ENCODE assay signal across 8 mouse cellular contexts in genomic region chr15:96488941-96489786, GRCm38 (mm10). TPM values are rescaled to one million over a fixed set of nuclear protein-coding genes. Genes with fewer than 3 reads are reported as not detected.
DNase-seq lines count a peak whose midpoint lies in the region; ATAC-seq and TF ChIP-seq lines count a peak whose summit lies in the region.

No protein-coding gene starts in this region.

- no peaks in the 10 kb centered on the region for H3K9me3 ChIP-seq in heart, embryonic 12.5 days (replicated peaks)
- H3K9me3 ChIP-seq in limb, embryonic 14.5 days (ENCODE audit: control insufficient read depth, low read length): no peaks in the 10 kb centered on the region
- H3K9me3 ChIP-seq in neural tube, embryonic 12.5 days: no peaks in the 10 kb centered on the region

- no peak overlapping the region for H3K27ac ChIP-seq in heart, embryonic 12.5 days (ENCODE audit: poor library complexity, severe bottlenecking)
- H3K27ac ChIP-seq in limb, embryonic 14.5 days (replicated peaks; ENCODE audit: low read depth, low read length): no peak overlapping the region; the same call in 1 of the 2 replicates
- no peak overlapping the region for H3K27ac ChIP-seq in neural tube, embryonic 12.5 days

- no peak overlapping the region for H3K9ac ChIP-seq in heart, embryonic 12.5 days
- H3K9ac ChIP-seq in limb, embryonic 14.5 days (ENCODE audit: low read depth, low read length, severe bottlenecking): no peak overlapping the region
- no peak overlapping the region for H3K9ac ChIP-seq in neural tube, embryonic 12.5 days

- no peaks in the 10 kb centered on the region for H3K27me3 ChIP-seq in heart, embryonic 12.5 days (replicated peaks)
- no peaks in the 10 kb centered on the region for H3K27me3 ChIP-seq in limb, embryonic 14.5 days (ENCODE audit: control insufficient read depth, insufficient read depth, low read length)
- H3K27me3 ChIP-seq in neural tube, embryonic 12.5 days (replicated peaks): no peaks in the 10 kb centered on the region

- no peak for TF ChIP-seq POLR2A in limb, embryonic 14.5 days (IDR thresholded peaks at IDR 0.05; ENCODE audit: borderline replicate concordance, extremely low read depth, insufficient read depth, insufficient read length)

- WGBS in heart, embryonic 12.5 days: 31% methylated on average over 20 of the region's 20 CpGs
- 18% methylated on average over 20 of the region's 20 CpGs for WGBS in limb, embryonic 14.5 days
- WGBS in neural tube, embryonic 12.5 days: 32% methylated on average over 20 of the region's 20 CpGs

- H3K4me2 ChIP-seq in heart, embryonic 12.5 days: peak overlapping the region; percentile 44
- peak overlapping the region; percentile 34 for H3K4me2 ChIP-seq in limb, embryonic 14.5 days (replicated peaks; ENCODE audit: low read depth, low read length, severe bottlenecking)
- H3K4me2 ChIP-seq in neural tube, embryonic 12.5 days (replicated peaks): peak overlapping the region; percentile 30

- H3K4me1 ChIP-seq in heart, embryonic 12.5 days (replicated peaks): peaks cover 20% of the 10 kb centered on the region
- peaks cover 26% of the 10 kb centered on the region for H3K4me1 ChIP-seq in limb, embryonic 14.5 days (ENCODE audit: control insufficient read depth, insufficient read depth, low read length)
- peaks cover 18% of the 10 kb centered on the region; the same call in 1 of the 2 replicates for H3K4me1 ChIP-seq in neural tube, embryonic 12.5 days

- H3K36me3 ChIP-seq in heart, embryonic 12.5 days: no peaks in the 10 kb centered on the region
- H3K36me3 ChIP-seq in limb, embryonic 14.5 days (ENCODE audit: control insufficient read depth, insufficient read depth, low read length): no peaks in the 10 kb centered on the region
- H3K36me3 ChIP-seq in neural tube, embryonic 12.5 days: no peaks in the 10 kb centered on the region

- peak; percentile 23 for DNase-seq in thymus, postnatal 25 days
- no peak for DNase-seq in thymus, postnatal 36 days
- DNase-seq in embryo, embryonic 10 days (ENCODE audit: low spot score): peak; percentile 68
- DNase-seq in limb, embryonic 14.5 days (ENCODE audit: low spot score): peak; percentile 63
- no peak for DNase-seq in frontal cortex, postnatal 14 days (ENCODE audit: low spot score in 2 of 2)
- no peak for DNase-seq in layer of hippocampus, adult 9-10 months (ENCODE audit: low spot score)

- peak; percentile 51; the same call in 1 of the 2 replicates for ATAC-seq in heart, embryonic 12.5 days (ENCODE audit: insufficient number of reproducible peaks, low FRiP score)
- ATAC-seq in limb, embryonic 14.5 days (ENCODE audit: low FRiP score, low read depth): no peak
- peak; percentile 72; the same call in 1 of the 2 replicates for ATAC-seq in neural tube, embryonic 12.5 days (ENCODE audit: low FRiP score, low read depth)

- H3K4me3 ChIP-seq in heart, embryonic 12.5 days: no peak overlapping the region
- peak overlapping the region; percentile 5; the same call in 1 of the 2 replicates for H3K4me3 ChIP-seq in limb, embryonic 14.5 days (replicated peaks; ENCODE audit: low read length)
- H3K4me3 ChIP-seq in neural tube, embryonic 12.5 days: no peak overlapping the region

RNA-seq across cellular contexts. Expression of gene Scaf11, which starts 28.5 kb away (rescaled TPM):
- 76.0 and 79.1 TPM in 2 replicates for polyA plus RNA-seq in heart, embryonic 12.5 days (2016; fragmentation: Nextera tagmentation; extraction: Ambion mirVana)
- 46.3 and 51.4 TPM in 2 replicates for polyA plus RNA-seq in limb, embryonic 14.5 days (2012; rRNA removed)
- polyA plus RNA-seq in limb, embryonic 14.5 days (2014; fragmentation: Nextera tagmentation; extraction: Ambion mirVana): 93.7 and 104 TPM in 2 replicates
- 73.9 and 80.1 TPM in 2 replicates for polyA plus RNA-seq in neural tube, embryonic 12.5 days (2016; fragmentation: Nextera tagmentation; extraction: Ambion mirVana)

Comparison
In these comparisons a context has a peak if more than half of its experiments do, and no peak if none do; other contexts are left out.
1. DNase-seq: peak in thymus, postnatal 25 days (single experiment), embryo, embryonic 10 days (single experiment) and limb, embryonic 14.5 days (single experiment); none in thymus, postnatal 36 days (0 of 2), frontal cortex, postnatal 14 days (0 of 2) and layer of hippocampus, adult 9-10 months (single experiment).
2. Peak in every context shown above with its lines, with median percentiles within 50 percentile points of each other: H3K4me2 ChIP-seq.